Mouse (Mus musculus) limb, embryonic 11.5 days (tissue): ENCODE data around the gene Slc9a8. TPM values are rescaled to one million over a fixed set of nuclear protein-coding genes. Genes with fewer than 3 reads are reported as not detected.

ENCODE experiments used
- ATAC-seq: fragments of 200-750 bp; cut with Nextera tagmentation; 2 replicates; pipeline ENCODE4 v1.8.0; 2017; ENCODE audit warnings: low read depth; ENCODE audit not compliant: insufficient number of reproducible peaks, low FRiP score, low TSS enrichment
- DNase-seq: peaks from one replicate; pipeline ENCODE4 v3.0.0-alpha.2; 2015; ENCODE audit warnings: low spot score
- H3K27ac ChIP-seq: fragments of 300-500 bp; sonication (generic); replicated peaks from 2 replicates; pipeline ENCODE4 v1.5.1; 2014; ENCODE audit warnings: low read depth, mild to moderate bottlenecking, low read length
- H3K27me3 ChIP-seq: fragments of 300-500 bp; sonication (generic); 2 replicates; pipeline ENCODE4 v1.6.1; 2014; ENCODE audit warnings: mild to moderate bottlenecking, low read length, mixed read lengths; ENCODE audit not compliant: control insufficient read depth, insufficient read depth
- H3K36me3 ChIP-seq: fragments of 300-500 bp; sonication (generic); 2 replicates; pipeline ENCODE4 v1.6.1; 2014; ENCODE audit warnings: mild to moderate bottlenecking, low read length, moderate library complexity, mixed read lengths; ENCODE audit not compliant: control insufficient read depth, insufficient read depth
- H3K4me1 ChIP-seq: fragments of 300-500 bp; sonication (generic); 2 replicates; pipeline ENCODE4 v1.6.1; 2014; ENCODE audit warnings: low read length, mixed read lengths; ENCODE audit not compliant: control insufficient read depth, insufficient read depth
- H3K4me2 ChIP-seq: fragments of 300-500 bp; sonication (generic); 2 replicates; pipeline ENCODE4 v1.6.1; 2014; ENCODE audit warnings: low read depth, mild to moderate bottlenecking, moderate library complexity; ENCODE audit not compliant: severe bottlenecking
- H3K4me3 ChIP-seq: fragments of 300-500 bp; sonication (generic); 2 replicates; pipeline ENCODE4 v1.5.1; 2014; ENCODE audit warnings: low read depth, low read length
- H3K9ac ChIP-seq: fragments of 300-500 bp; sonication (generic); 2 replicates; pipeline ENCODE4 v1.6.1; 2014; ENCODE audit warnings: mild to moderate bottlenecking, low read length
- H3K9me3 ChIP-seq: fragments of 300-500 bp; sonication (generic); 2 replicates; pipeline ENCODE4 v1.6.1; 2016; ENCODE audit warnings: low read length; ENCODE audit not compliant: control insufficient read depth
- WGBS: fragments of 180-500 bp; shearing (Covaris S2); extraction: QIAGEN DNeasy Blood & Tissue Kit; methylation state at CpG from one replicate; pipeline ENCODE4 v1.1.7; 2014; 5-methylcytosine and 5-hydroxymethylcytosine counted together
- polyA plus RNA-seq: library from polyadenylated mRNA; unstranded; fragments of >200 nt; fragmentation: Nextera tagmentation; extraction: Ambion mirVana; gene quantifications from 2 replicates; pipeline ENCODE4 v1.2.1, GENCODE M21; 2014

The Slc9a8 gene
- 21.3 and 21.4 TPM in 2 replicates for polyA plus RNA-seq

DNA sequence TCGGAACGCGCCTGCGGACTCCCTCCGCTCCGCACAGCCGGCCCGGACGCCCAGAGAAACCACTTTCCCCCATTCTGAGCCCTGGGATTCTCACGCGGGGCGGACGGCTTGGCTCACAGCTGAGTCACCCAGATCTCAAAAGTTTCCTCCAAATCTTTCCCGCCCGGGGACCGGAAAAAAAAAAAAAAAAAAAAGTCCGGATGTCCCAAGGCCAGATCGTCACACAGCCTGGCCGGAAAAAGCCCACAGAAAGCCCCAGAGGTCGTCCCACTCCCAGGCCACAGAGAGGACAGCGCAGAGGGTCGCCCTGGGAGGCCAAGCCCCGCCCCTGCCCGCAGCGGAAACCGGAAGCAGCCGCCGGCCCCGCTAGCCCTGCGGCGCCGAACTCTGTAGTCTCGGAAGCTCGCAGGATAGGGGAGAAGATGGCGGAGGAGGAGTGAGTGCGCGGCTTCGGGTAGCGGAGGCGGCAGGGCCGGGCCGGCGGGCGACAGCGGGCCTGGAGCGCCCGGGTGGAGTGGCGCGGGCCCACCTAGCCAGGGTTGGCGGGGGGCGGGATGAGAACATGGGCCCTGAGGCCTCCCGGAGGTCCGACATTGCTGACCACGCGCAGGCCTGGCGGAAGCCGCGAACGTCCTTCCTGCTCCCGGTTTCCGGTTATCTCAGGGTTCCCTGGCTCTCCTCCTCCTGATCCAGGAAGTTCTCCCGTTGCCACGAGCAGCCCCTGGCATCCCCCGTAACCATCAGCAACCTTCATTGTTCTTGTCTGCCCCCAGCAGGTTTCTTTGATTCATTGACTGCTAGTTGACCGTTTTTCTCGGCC is at the start of gene Slc9a8:
Gene Slc9a8, plus strand, starts transcription at position 383 of the 820 bp plus-strand sequence.
- under 1% methylated on average over 60 of the region's 66 CpGs for WGBS
- peak; percentile 95 for ATAC-seq
- H3K4me1 ChIP-seq, result peaks cover 12% of the 10 kb centered on the region
- peak within 1 kb of the TSS; percentile 65 for H3K4me2 ChIP-seq
- DNase-seq, result peak; percentile 97
- H3K9ac ChIP-seq, result peak within 1 kb of the TSS; percentile 98
- H3K9me3 ChIP-seq, result no peaks in the 10 kb centered on the region
- H3K27me3 ChIP-seq, result no peaks in the 10 kb centered on the region
- peak within 1 kb of the TSS; percentile 92 for H3K4me3 ChIP-seq
- H3K36me3 ChIP-seq, result peaks cover 6% of the 10 kb centered on the region
- peak within 1 kb of the TSS; percentile 92 for H3K27ac ChIP-seq

DNA sequence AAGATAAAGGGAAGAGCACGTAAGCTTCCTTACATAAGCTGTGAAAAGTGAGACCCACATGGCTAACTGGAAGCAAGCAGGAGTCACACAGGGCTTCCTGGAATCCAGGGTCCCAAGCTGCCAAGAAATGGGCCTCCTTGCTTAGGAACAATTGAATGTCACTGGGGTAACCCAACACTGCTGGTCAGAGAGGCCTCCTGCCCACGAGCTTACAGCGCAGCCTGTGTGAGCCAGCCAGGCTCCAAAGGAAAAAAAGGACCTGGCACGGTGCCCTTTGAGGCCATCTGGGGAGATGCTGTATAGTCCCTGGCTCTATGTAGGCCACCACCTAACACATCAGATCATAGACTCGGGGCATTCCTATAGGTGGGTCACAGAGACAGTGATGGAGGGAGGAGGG is 48.2 kb upstream of the Slc9a8 start:
- Histone ChIP-seq H3K9me3 (no peaks in the 10 kb centered on the region), H3K4me3 (no peak overlapping the region), H3K36me3 (no peaks in the 10 kb centered on the region), H3K9ac (no peak overlapping the region), H3K27ac (no peak overlapping the region), H3K4me1 (no peaks in the 10 kb centered on the region), H3K4me2 (no peak overlapping the region), H3K27me3 (no peaks in the 10 kb centered on the region)
- 84% methylated on average over 5 of the region's 5 CpGs for WGBS
- no peak for DNase-seq
- no peak for ATAC-seq

DNA sequence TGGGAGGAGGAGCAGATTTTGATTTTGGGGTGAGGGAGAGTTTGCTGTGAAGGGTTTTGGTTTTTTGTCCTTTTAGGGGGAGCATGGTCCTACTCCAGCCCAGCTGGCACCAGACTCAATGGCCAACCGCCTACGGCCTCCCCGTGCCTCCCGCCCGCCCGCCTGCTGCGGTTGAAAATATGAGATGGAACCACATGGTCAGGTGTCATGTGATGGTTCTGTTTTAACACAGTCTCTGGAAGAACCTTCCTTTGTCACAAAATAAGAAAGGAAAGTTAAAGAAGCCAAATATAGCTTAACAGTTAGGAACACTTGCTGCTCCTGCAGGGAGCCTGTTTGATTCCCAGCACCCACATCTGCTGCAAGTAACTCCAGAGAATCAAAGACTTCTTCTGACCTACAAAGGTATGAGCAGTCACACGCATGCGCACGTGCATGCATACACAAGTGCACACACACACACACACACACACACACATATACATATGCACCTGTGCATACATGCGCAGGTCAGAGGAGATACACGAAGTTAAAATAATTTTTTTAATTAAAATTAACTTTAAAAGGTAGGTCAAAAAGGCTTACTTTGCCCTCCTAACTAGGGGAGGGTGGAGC is 47.2 kb upstream of the Slc9a8 start:
- no peak overlapping the region for H3K4me3 ChIP-seq
- H3K4me1 ChIP-seq, result no peaks in the 10 kb centered on the region
- no peak overlapping the region for H3K27ac ChIP-seq
- ATAC-seq (no peak), DNase-seq (no peak)
- H3K9me3 ChIP-seq, result no peaks in the 10 kb centered on the region
- whole genome bisulfite sequencing, result 93% methylated on average over 12 of the region's 12 CpGs
- no peak overlapping the region for H3K9ac ChIP-seq
- no peaks in the 10 kb centered on the region for H3K27me3 ChIP-seq
- no peaks in the 10 kb centered on the region for H3K36me3 ChIP-seq
- no peak overlapping the region for H3K4me2 ChIP-seq

GRCm38 (mm10) chr2:167375135-167375534 is 46.4 kb upstream of the Slc9a8 start:
- H3K9me3 ChIP-seq, result no peaks in the 10 kb centered on the region
- H3K9ac ChIP-seq, result no peak overlapping the region
- H3K4me1 ChIP-seq, result no peaks in the 10 kb centered on the region
- no peaks in the 10 kb centered on the region for H3K27me3 ChIP-seq
- H3K4me3 ChIP-seq, result no peak overlapping the region
- DNase-seq (no peak), ATAC-seq (no peak)
- H3K27ac ChIP-seq, result no peak overlapping the region
- WGBS, result 82% methylated on average over 9 of the region's 9 CpGs
- H3K4me2 ChIP-seq, result no peak overlapping the region
- no peaks in the 10 kb centered on the region for H3K36me3 ChIP-seq

DNA sequence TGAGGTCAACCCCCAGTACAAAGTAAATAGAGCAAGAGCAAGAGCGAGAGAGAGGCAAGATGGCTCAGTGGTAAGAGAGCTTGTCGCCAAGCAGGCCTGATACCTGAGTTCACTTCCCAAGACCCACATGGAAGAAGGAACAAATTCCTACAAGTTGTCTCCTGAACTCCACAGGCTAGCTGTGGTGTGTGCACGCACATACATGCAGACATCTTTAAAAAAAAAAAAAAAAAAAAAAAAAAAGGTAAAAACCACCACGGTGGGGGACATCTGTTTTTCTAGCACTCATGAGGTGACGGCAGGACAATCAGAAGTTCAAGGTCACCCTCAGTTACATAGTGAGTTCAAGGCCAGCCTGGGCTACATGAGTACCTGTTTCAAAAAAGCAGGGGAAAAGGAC is 45.8 kb upstream of the Slc9a8 start:
- no peak overlapping the region for H3K9ac ChIP-seq
- H3K4me3 ChIP-seq, result no peak overlapping the region
- H3K4me1 ChIP-seq, result no peaks in the 10 kb centered on the region
- H3K27ac ChIP-seq, result no peak overlapping the region
- H3K4me2 ChIP-seq, result no peak overlapping the region
- H3K27me3 ChIP-seq, result no peaks in the 10 kb centered on the region
- 92% methylated on average over 5 of the region's 5 CpGs for WGBS
- H3K36me3 ChIP-seq, result no peaks in the 10 kb centered on the region
- ATAC-seq (no peak), DNase-seq (no peak)
- no peaks in the 10 kb centered on the region for H3K9me3 ChIP-seq

GRCm38 (mm10) chr2:167376160-167376564 is 45.4 kb upstream of the Slc9a8 start:
- no peaks in the 10 kb centered on the region for H3K9me3 ChIP-seq

DNA sequence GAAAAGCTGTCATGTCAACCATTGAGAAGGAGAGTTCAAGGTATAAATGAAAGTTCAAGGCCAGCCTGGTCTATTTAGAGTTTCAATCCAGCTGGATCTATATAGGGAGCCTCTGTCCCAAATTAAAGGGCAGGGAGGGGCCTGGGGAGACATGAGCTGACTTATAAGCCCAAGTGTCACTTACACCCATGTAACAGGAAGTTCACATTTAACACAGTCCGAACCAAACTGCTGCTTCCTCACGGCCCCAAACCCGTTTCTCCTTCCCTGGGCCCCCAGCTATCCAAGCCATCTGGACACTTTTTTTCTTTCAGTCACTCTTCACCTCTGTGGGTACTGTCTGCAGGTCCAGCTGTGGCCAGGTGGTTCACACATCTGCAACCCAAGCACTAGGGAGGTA is 43.8 kb upstream of the Slc9a8 start:
- H3K4me3 ChIP-seq, result no peak overlapping the region

More at GRCm38 (mm10) chr2:167376160-167376564, 45.4 kb upstream of the Slc9a8 start:
- Histone ChIP-seq H3K4me1 (no peaks in the 10 kb centered on the region), H3K36me3 (no peaks in the 10 kb centered on the region), H3K9ac (no peak overlapping the region), H3K4me2 (no peak overlapping the region), H3K4me3 (no peak overlapping the region), H3K27me3 (no peaks in the 10 kb centered on the region), H3K27ac (no peak overlapping the region)
- WGBS, result 84% methylated on average over 8 of the region's 8 CpGs
- DNase-seq, result no peak
- no peak for ATAC-seq

DNA sequence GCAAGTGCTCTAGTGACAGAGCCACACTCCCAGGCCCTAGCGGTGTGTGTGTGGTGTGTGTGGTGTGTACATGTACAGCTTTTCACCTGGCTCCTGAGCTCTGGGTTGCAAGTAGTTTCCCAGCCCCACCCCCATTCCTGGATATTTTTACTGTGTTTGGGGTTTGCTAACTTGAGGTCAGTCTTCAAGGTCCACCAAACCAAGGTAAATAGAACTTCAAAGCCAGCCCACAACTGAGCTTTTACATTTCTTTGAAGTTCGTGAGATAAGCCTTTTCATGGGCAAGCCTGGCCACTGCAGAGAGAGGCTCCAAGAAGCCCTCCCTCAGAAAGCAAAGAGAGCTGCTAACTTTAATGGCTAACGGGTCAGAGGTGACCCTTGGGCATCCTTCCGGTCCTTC is 42.5 kb upstream of the Slc9a8 start:
- H3K4me1 ChIP-seq, result no peaks in the 10 kb centered on the region
- no peaks in the 10 kb centered on the region for H3K36me3 ChIP-seq
- no peak overlapping the region for H3K9ac ChIP-seq
- ATAC-seq (no peak), DNase-seq (no peak)
- no peaks in the 10 kb centered on the region for H3K9me3 ChIP-seq
- H3K27ac ChIP-seq, result no peak overlapping the region
- WGBS, result 25% methylated on average over 4 of the region's 4 CpGs
- no peak overlapping the region for H3K4me2 ChIP-seq
- H3K27me3 ChIP-seq, result no peaks in the 10 kb centered on the region
- no peak overlapping the region for H3K4me3 ChIP-seq

More for the DNA sequence above, 43.8 kb upstream of the Slc9a8 start:
- Histone ChIP-seq H3K36me3 (no peaks in the 10 kb centered on the region), H3K27ac (no peak overlapping the region), H3K27me3 (no peaks in the 10 kb centered on the region), H3K4me1 (no peaks in the 10 kb centered on the region), H3K4me2 (no peak overlapping the region), H3K9ac (no peak overlapping the region), H3K9me3 (no peaks in the 10 kb centered on the region)
- WGBS, result 30% methylated on average over 3 of the region's 3 CpGs
- ATAC-seq, result no peak
- no peak for DNase-seq
